Mouse (Mus musculus) intestine, embryonic 16.5 days (tissue): ENCODE data around the gene Crtc1. TPM values are rescaled to one million over a fixed set of nuclear protein-coding genes. Genes with fewer than 3 reads are reported as not detected.
A peak's percentile ranks its signal among the peaks of the same experiment; 100 is the strongest.

ENCODE experiments used
- ATAC-seq: fragments of 200-750 bp; cut with Nextera tagmentation; 2 replicates; pipeline ENCODE4 v1.8.0; 2017; ENCODE audit warnings: moderate TSS enrichment, moderate library complexity
- H3K27ac ChIP-seq: fragments of 300-500 bp; sonication (generic); 2 replicates; pipeline ENCODE4 v1.5.1; 2014; ENCODE audit warnings: mild to moderate bottlenecking, low read length
- H3K27me3 ChIP-seq: fragments of 300-500 bp; sonication (generic); replicated peaks from 2 replicates; pipeline ENCODE4 v1.6.1; 2014; ENCODE audit warnings: low read length, control low read depth, mixed read lengths; ENCODE audit not compliant: control insufficient read depth, insufficient read depth
- H3K36me3 ChIP-seq: fragments of 300-500 bp; sonication (generic); 2 replicates; pipeline ENCODE4 v1.6.1; 2014; ENCODE audit warnings: low read length, control low read depth; ENCODE audit not compliant: control insufficient read depth, insufficient read depth
- H3K4me1 ChIP-seq: fragments of 300-500 bp; sonication (generic); 2 replicates; pipeline ENCODE4 v1.6.1; 2014; ENCODE audit warnings: low read length, control low read depth, mixed read lengths; ENCODE audit not compliant: control insufficient read depth, insufficient read depth
- H3K4me2 ChIP-seq: fragments of 300-500 bp; sonication (generic); 2 replicates; pipeline ENCODE4 v1.6.1; 2014; ENCODE audit warnings: low read depth, low read length, control low read depth
- H3K4me3 ChIP-seq: fragments of 300-500 bp; sonication (generic); 2 replicates; pipeline ENCODE4 v1.5.1; 2014; ENCODE audit warnings: mild to moderate bottlenecking, low read length
- H3K9ac ChIP-seq: fragments of 300-500 bp; sonication (generic); 2 replicates; pipeline ENCODE4 v1.6.1; 2014; ENCODE audit warnings: low read depth, low read length
- H3K9me3 ChIP-seq: fragments of 300-500 bp; sonication (generic); 2 replicates; pipeline ENCODE4 v1.6.1; 2016; ENCODE audit warnings: low read length, control low read depth; ENCODE audit not compliant: control insufficient read depth
- WGBS: fragments of 180-500 bp; shearing (Covaris S2); extraction: QIAGEN DNeasy Blood & Tissue Kit; methylation state at CpG from one replicate; pipeline ENCODE4 v1.1.7; 2014; 5-methylcytosine and 5-hydroxymethylcytosine counted together
- polyA plus RNA-seq: library from polyadenylated mRNA; unstranded; fragments of >200 nt; fragmentation: Nextera tagmentation; extraction: Ambion mirVana; gene quantifications from 2 replicates; pipeline ENCODE4 v1.2.1, GENCODE M21; 2015

The Crtc1 gene
- polyA plus RNA-seq, 1 experiment from 2014 or later, result 12.9 TPM

DNA sequence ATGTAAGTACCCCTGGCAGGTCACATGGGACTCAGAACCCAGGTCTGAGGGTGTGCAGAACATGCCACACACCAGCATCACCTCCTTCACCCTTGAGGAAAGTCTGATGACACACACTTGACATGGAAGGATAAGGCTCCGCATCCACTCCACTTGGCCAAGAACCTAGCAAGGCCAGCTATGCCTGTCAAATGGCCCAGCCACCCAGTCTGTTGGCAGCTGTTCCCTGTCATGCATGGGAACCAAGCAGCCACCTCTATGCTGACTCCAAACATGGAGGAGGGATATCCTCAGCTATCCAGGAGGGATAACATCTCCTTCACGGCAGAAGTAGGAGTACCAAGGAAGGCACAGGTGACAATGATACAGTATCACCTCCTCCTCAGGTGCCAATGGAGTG is 956 bp downstream of the Crtc1 start:
- Histone ChIP-seq H3K4me1 (peaks cover 10% of the 10 kb centered on the region), H3K27me3 (no peaks in the 10 kb centered on the region), H3K4me3 (peak overlapping the region; percentile 66), H3K27ac (no peak overlapping the region), H3K9ac (peak overlapping the region; percentile 71; the same call in 1 of the 2 replicates), H3K36me3 (no peaks in the 10 kb centered on the region), H3K9me3 (no peaks in the 10 kb centered on the region), H3K4me2 (peak overlapping the region; percentile 91)
- no peak for ATAC-seq
- 81% methylated on average over 2 of the region's 2 CpGs for WGBS

DNA sequence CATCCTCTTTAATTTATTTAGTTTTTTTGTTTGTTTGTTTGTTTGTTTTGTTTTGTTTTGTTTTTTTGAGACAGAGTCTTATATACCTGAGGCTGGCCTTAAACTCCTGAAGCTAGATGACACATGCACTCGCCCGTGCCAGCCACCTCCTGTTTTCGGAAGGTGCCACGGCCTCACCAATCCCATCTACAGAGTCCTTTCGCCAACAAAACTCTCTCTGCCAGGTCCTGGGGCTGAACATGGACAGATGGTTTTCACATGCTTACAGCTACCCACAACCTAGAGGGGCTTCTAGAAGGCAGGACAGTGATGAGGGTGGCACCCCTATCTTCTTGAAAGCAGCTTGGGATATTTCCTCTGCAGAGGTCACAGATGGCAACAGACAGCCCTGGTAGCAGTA is 4.2 kb downstream of the Crtc1 start:
- 94% methylated on average over 5 of the region's 5 CpGs for WGBS
- H3K4me2 ChIP-seq, result no peak overlapping the region
- H3K4me1 ChIP-seq, result peaks cover 10% of the 10 kb centered on the region
- H3K4me3 ChIP-seq, result no peak overlapping the region
- no peaks in the 10 kb centered on the region for H3K27me3 ChIP-seq
- H3K9ac ChIP-seq, result no peak overlapping the region
- ATAC-seq, result no peak
- no peak overlapping the region for H3K27ac ChIP-seq
- H3K9me3 ChIP-seq, result no peaks in the 10 kb centered on the region
- H3K36me3 ChIP-seq, result no peaks in the 10 kb centered on the region

DNA sequence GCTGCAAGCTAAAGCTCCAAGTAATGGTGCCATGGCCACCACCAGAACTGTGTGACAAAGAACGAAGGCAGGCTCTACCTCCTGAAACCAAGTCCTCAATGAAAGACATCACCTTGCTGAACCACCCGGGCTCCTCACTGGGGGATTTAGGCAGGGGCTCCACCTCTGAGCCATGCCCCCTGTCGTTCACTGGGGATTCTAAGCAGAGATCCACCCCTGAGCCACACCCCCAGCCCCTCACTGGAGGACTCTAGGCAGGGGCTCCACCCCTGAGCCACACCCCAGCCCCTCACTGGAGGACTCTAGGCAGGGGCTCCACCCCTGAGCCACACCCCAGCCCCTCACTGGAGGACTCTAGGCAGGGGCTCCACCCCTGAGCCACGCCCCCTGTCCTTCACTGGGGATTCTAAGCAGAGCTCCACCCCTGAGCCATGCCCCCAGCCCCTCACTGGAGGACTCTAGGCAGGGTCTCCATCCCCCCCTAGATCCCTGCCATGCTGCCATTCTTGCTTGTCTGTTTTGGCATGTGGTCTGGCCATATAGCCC is 6.3 kb downstream of the Crtc1 start:
- Histone ChIP-seq H3K4me2 (no peak overlapping the region), H3K27me3 (no peaks in the 10 kb centered on the region), H3K36me3 (no peaks in the 10 kb centered on the region), H3K9ac (no peak overlapping the region), H3K4me3 (no peak overlapping the region), H3K4me1 (peaks cover 4% of the 10 kb centered on the region; the same call in 1 of the 2 replicates), H3K9me3 (no peaks in the 10 kb centered on the region), H3K27ac (no peak overlapping the region)
- 43% methylated on average over 4 of the region's 4 CpGs for WGBS
- peak; percentile 27; the same call in 1 of the 2 replicates for ATAC-seq

DNA sequence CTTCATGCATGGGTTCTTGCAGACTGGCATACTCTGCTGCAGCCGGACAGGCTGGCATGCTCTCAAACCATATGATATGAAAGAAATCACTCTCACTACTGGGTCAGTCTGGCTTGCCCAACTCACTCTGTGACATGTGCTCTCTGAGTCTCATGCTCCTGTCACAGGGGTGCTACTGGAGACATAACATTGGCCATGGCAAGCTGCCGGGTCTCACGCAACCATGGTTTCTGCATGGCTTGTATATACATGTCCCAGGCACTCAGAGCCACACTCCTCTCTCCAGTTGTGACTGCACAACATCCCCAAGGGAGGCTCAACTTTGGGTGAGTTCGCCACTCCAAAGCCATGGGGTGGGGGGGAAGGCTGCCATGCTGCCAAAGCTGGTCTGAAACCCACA is 8.2 kb downstream of the Crtc1 start:
- Histone ChIP-seq H3K4me2 (no peak overlapping the region), H3K4me1 (0 out of 2 replicates have a peak, but pooled peaks cover 4% of the 10 kb centered on the region), H3K4me3 (no peak overlapping the region), H3K27ac (no peak overlapping the region), H3K9me3 (no peaks in the 10 kb centered on the region), H3K9ac (no peak overlapping the region), H3K27me3 (no peaks in the 10 kb centered on the region), H3K36me3 (no peaks in the 10 kb centered on the region)
- ATAC-seq, result no peak
- WGBS, result 96% methylated on average over 4 of the region's 4 CpGs

DNA sequence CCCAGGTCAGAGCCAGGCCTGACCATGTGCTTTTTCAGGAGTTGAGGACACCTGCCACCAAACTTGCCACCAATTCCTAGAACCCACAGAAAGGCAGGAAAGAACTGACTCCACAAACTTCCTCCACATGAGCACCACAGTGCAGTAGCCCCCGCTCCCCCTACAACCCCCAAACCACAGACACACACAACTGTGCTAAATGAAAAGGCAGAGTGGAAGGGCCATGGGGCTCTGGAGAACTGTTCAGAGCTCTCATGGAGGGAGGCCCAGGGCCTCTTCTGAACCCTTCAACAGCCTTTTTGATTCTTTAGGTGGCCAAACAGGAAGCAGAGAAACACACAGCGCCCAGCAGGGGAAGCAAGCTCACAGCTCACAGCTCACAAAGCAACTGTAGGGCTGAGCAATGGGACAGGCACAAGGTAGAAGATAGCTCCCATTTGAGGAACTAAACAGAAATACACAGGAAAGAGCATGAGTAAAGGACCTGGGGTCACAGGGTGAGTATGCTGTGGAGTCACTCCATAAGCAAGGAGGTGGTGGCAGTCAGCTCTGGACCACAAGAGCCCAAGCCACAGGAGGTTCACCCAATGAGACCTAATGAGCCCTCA is 13.0 kb downstream of the Crtc1 start:
- H3K9me3 ChIP-seq, result no peaks in the 10 kb centered on the region
- WGBS, result 88% methylated on average over 2 of the region's 2 CpGs
- no peak for ATAC-seq
- no peak overlapping the region for H3K27ac ChIP-seq
- H3K4me3 ChIP-seq, result no peak overlapping the region
- 0 out of 2 replicates have a peak, but pooled peaks cover 4% of the 10 kb centered on the region for H3K4me1 ChIP-seq
- no peak overlapping the region for H3K9ac ChIP-seq
- no peaks in the 10 kb centered on the region for H3K36me3 ChIP-seq
- H3K4me2 ChIP-seq, result no peak overlapping the region
- H3K27me3 ChIP-seq, result no peaks in the 10 kb centered on the region

DNA sequence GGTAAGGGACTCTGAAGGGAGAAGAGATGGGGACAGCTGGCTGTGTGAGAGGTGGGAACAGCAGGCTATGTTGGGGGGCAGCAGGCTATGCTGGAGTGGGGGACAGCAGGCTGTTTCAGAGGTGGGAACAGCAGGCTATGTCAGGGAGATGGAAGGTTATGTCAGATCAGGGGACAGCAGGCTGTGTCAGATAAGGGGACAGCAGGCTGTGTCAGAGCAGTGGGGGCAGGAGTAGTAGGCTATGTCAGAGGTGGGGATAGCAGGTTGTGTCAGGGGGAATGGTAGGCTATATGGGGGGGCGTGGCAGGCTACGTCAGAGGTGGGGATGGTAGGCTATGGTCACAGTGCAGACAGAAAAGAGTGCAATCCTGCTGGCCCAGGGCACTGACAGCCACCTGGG is 16.7 kb downstream of the Crtc1 start:
- H3K9me3 ChIP-seq, result no peaks in the 10 kb centered on the region
- H3K4me1 ChIP-seq, result peaks cover 22% of the 10 kb centered on the region
- no peak for ATAC-seq
- H3K4me3 ChIP-seq, result no peak overlapping the region
- WGBS, result 85% methylated on average over 2 of the region's 2 CpGs
- no peak overlapping the region for H3K9ac ChIP-seq
- H3K36me3 ChIP-seq, result no peaks in the 10 kb centered on the region
- H3K4me2 ChIP-seq, result no peak overlapping the region
- no peak overlapping the region for H3K27ac ChIP-seq
- H3K27me3 ChIP-seq, result no peaks in the 10 kb centered on the region

DNA sequence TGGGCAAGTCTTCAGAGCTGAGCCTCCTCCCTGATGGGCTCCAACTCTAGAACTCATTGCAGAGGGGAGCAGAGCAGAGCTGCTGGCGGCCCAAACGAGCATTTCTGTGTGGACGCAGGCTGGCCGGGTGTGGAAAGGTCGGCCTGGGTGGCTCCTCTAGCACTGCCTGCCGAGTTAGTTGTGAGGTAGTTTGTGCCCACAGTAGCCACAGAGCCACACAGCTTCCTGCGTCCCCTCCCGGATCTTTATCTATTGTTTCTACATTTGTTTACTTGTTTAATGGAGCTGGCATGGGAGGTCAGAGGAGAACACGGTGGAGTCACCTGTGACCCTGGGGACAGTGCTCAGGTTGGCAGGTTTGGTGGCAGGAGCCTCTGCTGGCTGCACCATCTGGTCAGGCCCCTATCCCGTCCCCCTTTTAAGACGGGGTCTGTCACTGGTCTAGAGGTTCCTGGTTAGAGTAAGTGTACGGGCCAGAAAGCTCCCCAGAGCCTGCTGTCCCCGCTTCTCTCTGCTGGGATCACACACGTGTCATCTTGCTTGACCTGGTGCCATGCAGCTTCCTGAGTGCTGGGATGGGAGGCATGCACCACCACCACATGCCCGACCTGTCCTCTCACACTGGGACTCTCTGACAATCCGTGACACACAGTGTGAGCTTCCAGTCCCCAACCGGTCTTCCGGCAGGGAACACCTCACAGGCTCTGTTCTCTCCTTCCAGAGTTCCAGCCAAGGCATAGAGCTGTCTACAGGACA is 17.9 kb downstream of the Crtc1 start:
- H3K9me3 ChIP-seq, result no peaks in the 10 kb centered on the region
- peaks cover 34% of the 10 kb centered on the region for H3K4me1 ChIP-seq
- no peak overlapping the region for H3K4me2 ChIP-seq
- H3K27ac ChIP-seq, result no peak overlapping the region
- 68% methylated on average over 18 of the region's 18 CpGs for WGBS
- H3K9ac ChIP-seq, result no peak overlapping the region
- H3K36me3 ChIP-seq, result no peaks in the 10 kb centered on the region
- ATAC-seq, result no peak
- no peak overlapping the region for H3K4me3 ChIP-seq
- no peaks in the 10 kb centered on the region for H3K27me3 ChIP-seq

DNA sequence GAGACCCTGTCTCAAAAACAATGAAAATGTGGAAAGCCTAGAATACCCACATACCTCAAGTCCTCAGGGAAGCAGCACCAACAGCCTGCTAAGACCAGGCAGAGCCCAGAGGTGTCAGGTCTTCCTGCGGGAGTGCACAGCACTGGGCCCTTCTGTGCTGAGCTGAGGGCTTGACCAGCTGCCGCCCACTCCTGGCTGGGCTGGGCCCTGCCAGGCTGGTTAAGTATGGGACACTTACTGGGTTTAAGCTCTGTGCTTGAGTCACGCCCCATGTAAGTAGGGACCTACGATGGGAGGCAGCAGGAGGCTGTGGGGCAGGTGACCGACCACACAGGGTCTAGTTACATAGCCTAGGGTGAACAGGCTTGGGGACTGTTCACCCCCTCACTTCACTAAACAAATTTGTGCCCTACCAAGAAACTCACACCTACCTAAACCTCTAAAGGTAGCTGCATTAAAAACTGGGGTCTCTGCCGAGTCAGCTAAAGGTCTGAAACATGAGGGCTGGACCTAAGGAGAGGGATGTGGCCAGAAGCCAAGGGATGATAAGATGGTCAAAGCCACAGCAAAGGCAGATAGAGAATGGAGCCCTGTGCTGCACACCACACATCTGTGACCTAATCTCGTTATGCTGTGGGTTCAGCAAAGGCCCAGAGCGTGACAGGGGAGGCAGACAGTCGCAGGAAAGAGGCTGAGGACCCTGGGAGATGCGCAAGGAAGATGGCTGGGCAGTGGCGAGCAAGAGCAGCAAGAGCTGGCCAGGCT is 19.3 kb downstream of the Crtc1 start:
- H3K27ac ChIP-seq, result no peak overlapping the region
- WGBS, result 86% methylated on average over 11 of the region's 11 CpGs

DNA sequence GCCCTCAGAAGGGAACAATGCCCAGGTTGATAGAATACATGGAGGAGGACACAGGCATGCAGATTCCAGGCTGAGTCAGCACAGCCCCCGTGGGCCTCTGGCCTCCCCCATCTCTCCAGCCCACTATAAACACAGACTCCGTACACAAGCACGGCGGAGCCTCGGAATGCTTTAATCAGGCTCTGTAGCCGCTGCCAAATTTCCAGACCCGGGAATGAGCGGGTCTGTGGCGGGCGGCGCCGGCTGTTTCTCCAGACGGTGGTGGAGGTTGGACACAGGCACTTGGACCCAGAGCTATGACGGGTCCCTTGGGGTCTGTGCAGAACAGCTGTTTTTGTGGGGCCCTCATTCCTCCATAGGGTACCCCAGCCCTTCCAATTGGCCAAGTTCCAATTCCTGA is 20.4 kb downstream of the Crtc1 start:
- H3K4me1 ChIP-seq, result peaks cover 40% of the 10 kb centered on the region
- ATAC-seq, result peak; percentile 32
- H3K36me3 ChIP-seq, result no peaks in the 10 kb centered on the region
- no peak overlapping the region for H3K4me2 ChIP-seq
- H3K9me3 ChIP-seq, result no peaks in the 10 kb centered on the region
- WGBS, result 37% methylated on average over 14 of the region's 14 CpGs
- no peak overlapping the region for H3K9ac ChIP-seq
- no peaks in the 10 kb centered on the region for H3K27me3 ChIP-seq
- H3K27ac ChIP-seq, result no peak overlapping the region
- H3K4me3 ChIP-seq, result no peak overlapping the region

More for the DNA sequence above, 19.3 kb downstream of the Crtc1 start:
- H3K9me3 ChIP-seq, result no peaks in the 10 kb centered on the region
- no peak overlapping the region for H3K4me2 ChIP-seq
- H3K4me1 ChIP-seq, result peaks cover 40% of the 10 kb centered on the region
- no peak overlapping the region for H3K4me3 ChIP-seq
- no peaks in the 10 kb centered on the region for H3K36me3 ChIP-seq
- H3K27me3 ChIP-seq, result no peaks in the 10 kb centered on the region
- no peak for ATAC-seq
- no peak overlapping the region for H3K9ac ChIP-seq
